Mouse (Mus musculus) right cerebral cortex, postnatal 25 days (tissue): Measurements from ENCODE around the gene Ak9.

Experiments
- DNase-seq: peaks from one replicate; pipeline ENCODE4 v3.0.0; 2022

The Ak9 gene

GRCm38 (mm10) chr10:41303639-41304444 is at the start of gene Ak9:
Ak9 (plus strand) TSS chr10:41303980.
- DNase-seq, result peak; percentile 83

GRCm38 (mm10) chr10:41260243-41261006 is 43.4 kb upstream of the Ak9 start:
- DNase-seq, result no peak

- no peak for DNase-seq
Measured at GRCm38 (mm10) chr10:41261218-41261617, 42.6 kb upstream of the Ak9 start.

- no peak for DNase-seq
Measured at GRCm38 (mm10) chr10:41261889-41262288, 41.9 kb upstream of the Ak9 start.

GRCm38 (mm10) chr10:41271860-41272259 is 31.9 kb upstream of the Ak9 start:
- DNase-seq, result no peak

GRCm38 (mm10) chr10:41274871-41275270 is 28.9 kb upstream of the Ak9 start:
- no peak for DNase-seq

- DNase-seq, result no peak
Measured at GRCm38 (mm10) chr10:41278808-41279207, 25.0 kb upstream of the Ak9 start.

- no peak for DNase-seq
Measured at GRCm38 (mm10) chr10:41280177-41280576, 23.6 kb upstream of the Ak9 start.

GRCm38 (mm10) chr10:41280796-41281195 is 23.0 kb upstream of the Ak9 start:
- no peak for DNase-seq

- DNase-seq, result no peak
Measured at GRCm38 (mm10) chr10:41282086-41282485, 21.7 kb upstream of the Ak9 start.

GRCm38 (mm10) chr10:41287618-41288017 is 16.2 kb upstream of the Ak9 start:
- DNase-seq, result no peak

GRCm38 (mm10) chr10:41288074-41288473 is 15.7 kb upstream of the Ak9 start:
- DNase-seq, result no peak

GRCm38 (mm10) chr10:41288771-41289415 is 14.9 kb upstream of the Ak9 start:
- DNase-seq, result peak; percentile 79

GRCm38 (mm10) chr10:41291021-41291420 is 12.8 kb upstream of the Ak9 start:
- DNase-seq, result no peak

GRCm38 (mm10) chr10:41293019-41293418 is 10.8 kb upstream of the Ak9 start:
- DNase-seq, result no peak

GRCm38 (mm10) chr10:41294734-41295133 is 9.0 kb upstream of the Ak9 start:
- no peak for DNase-seq

GRCm38 (mm10) chr10:41295145-41295544 is 8.6 kb upstream of the Ak9 start:
- DNase-seq, result no peak

- DNase-seq, result no peak
Measured at GRCm38 (mm10) chr10:41300161-41300560, 3.6 kb upstream of the Ak9 start.

- peak; percentile 81 for DNase-seq
Measured at GRCm38 (mm10) chr10:41302689-41303431, 920 bp upstream of the Ak9 start, which contains the start of gene Fig4. Fig4 (minus strand) TSS chr10:41303260.

- no peak for DNase-seq
Measured at GRCm38 (mm10) chr10:41304961-41305455, 1.2 kb downstream of the Ak9 start.

- no peak for DNase-seq
Measured at GRCm38 (mm10) chr10:41308205-41308604, 4.4 kb downstream of the Ak9 start.

GRCm38 (mm10) chr10:41315866-41316265 is 12.1 kb downstream of the Ak9 start:
- DNase-seq, result no peak
